Mouse (Mus musculus) macrophage (primary cell): ENCODE results near the gene Clcn1. TPM values are rescaled to one million over a fixed set of nuclear protein-coding genes. Genes with fewer than 3 reads are reported as not detected.
A peak's percentile ranks its signal among the peaks of the same experiment; 100 is the strongest.

Experiments used
- H3K27ac ChIP-seq: fragments of 350-480 bp; formaldehyde crosslinking; 2 replicates; pipeline ENCODE4 v1.9.0; 2021
- H3K36me3 ChIP-seq: fragments of 350-480 bp; formaldehyde crosslinking; 2 replicates; pipeline ENCODE4 v1.9.0; 2021; ENCODE audit errors: inconsistent target
- H3K4me3 ChIP-seq: fragments of 350-480 bp; formaldehyde crosslinking; 2 replicates; pipeline ENCODE4 v1.9.0; 2021; ENCODE audit errors: inconsistent target
- H3K79me2 ChIP-seq: fragments of 350-480 bp; formaldehyde crosslinking; 2 replicates; pipeline ENCODE4 v1.9.0; 2021; ENCODE audit errors: inconsistent target
- whole genome bisulfite sequencing: methylation state at CpG from one replicate; pipeline ENCODE4 v1.1.7; 2026; ENCODE audit warnings: inconsistent platforms; ENCODE audit not compliant: missing documents; 5-methylcytosine and 5-hydroxymethylcytosine counted together
- polyA plus RNA-seq: library from polyadenylated mRNA; stranded (reverse); fragments of 250-400 nt; gene quantifications from 3 replicates; pipeline ENCODE4 v1.2.4, GENCODE M21; 2018; ENCODE audit warnings: inconsistent platforms
- total RNA-seq, 78 experiments: library from RNA; depleted of rRNA; stranded (reverse); fragments of 250-400 nt; gene quantifications; 1 replicate in 9 of 78; 2 replicates in 24 of 78; 3 replicates in 43 of 78; 4 replicates in 2 of 78; pipeline ENCODE4 v1.2.4; 2018; ENCODE audit warnings: inconsistent platforms in 56 of 78

The Clcn1 gene
- 1 to 10 TPM in 10 of 26 experiments, under 1 TPM in 10, not detected in 6; 0.22 to 1.7 (median 1.0) TPM for total RNA-seq (2018; cell fraction: chromatin; rRNA removed)
- total RNA-seq (2018; cell fraction: cytosol; rRNA removed) = under 1 TPM in 20 of 26 experiments, not detected in 6; 0.04 to 0.20 (median 0.07) TPM
- total RNA-seq (2018; cell fraction: nucleus; rRNA removed) = 1 to 10 TPM in 1 of 26 experiments, under 1 TPM in 17, not detected in 8; 0.12 to 2.8 (median 0.40) TPM
- 0.09 to 0.34 TPM in 2 of 3 replicates, not detected in the other for polyA plus RNA-seq

DNA sequence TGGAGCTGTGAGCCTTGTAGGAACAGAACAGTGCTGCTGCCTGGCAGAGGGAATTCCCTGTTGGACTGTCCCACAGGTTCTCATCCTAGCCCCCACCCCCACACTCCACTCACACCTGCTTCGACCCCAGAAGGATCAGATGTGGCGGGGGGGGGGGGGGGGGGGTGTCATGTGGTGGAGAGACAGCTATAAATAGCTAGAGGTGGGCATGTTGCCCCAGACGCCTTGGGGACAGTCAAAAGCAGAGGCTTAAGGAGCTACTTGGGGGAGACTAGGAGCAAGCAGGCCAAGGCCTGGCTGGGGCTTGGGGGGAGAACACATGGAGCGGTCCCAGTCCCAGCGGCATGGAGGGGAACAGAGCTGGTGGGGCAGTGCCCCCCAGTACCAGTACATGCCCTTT lies at the start of gene Clcn1:
Gene Clcn1 (plus strand): TSS at position 238 of the 400 bp plus-strand sequence.
- Histone ChIP-seq H3K79me2 (no peaks in the 10 kb centered on the region), H3K4me3 (no peak within 1 kb of the TSS), H3K36me3 (0 out of 2 replicates have a peak, but pooled peaks cover 9% of the 10 kb centered on the region), H3K27ac (no peak within 1 kb of the TSS)
- 87% methylated on average over 3 of the region's 5 CpGs for WGBS

DNA sequence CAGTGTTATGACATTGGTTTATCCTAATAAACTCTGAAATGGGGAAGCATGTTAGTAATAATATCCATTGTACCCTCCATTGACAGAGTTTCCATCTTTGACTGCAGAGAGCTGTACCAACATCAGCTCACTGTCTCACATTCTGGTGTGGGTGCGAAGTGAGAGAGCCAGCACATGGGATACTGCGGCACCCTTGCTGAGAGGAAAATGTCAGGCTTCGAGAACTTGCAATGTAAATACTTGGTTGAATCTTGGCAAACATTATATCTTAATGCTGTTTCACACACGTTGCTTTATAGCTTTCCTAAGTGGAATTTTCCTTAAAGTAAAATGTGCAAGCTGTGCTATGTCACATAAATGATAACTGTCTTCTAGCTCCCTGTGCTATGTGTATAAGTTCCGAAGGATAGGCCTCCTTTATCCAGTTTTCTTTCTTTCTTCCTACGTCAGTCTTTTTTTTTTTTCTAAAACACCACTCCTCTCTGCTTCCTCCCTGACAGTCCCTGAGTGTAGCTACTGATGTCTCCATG lies 49.1 kb upstream of the Clcn1 start:
- H3K36me3 ChIP-seq = no peaks in the 10 kb centered on the region
- H3K27ac ChIP-seq = no peak overlapping the region
- no peak overlapping the region for H3K4me3 ChIP-seq
- H3K79me2 ChIP-seq = no peaks in the 10 kb centered on the region
- 86% methylated on average over 5 of the region's 6 CpGs for WGBS

DNA sequence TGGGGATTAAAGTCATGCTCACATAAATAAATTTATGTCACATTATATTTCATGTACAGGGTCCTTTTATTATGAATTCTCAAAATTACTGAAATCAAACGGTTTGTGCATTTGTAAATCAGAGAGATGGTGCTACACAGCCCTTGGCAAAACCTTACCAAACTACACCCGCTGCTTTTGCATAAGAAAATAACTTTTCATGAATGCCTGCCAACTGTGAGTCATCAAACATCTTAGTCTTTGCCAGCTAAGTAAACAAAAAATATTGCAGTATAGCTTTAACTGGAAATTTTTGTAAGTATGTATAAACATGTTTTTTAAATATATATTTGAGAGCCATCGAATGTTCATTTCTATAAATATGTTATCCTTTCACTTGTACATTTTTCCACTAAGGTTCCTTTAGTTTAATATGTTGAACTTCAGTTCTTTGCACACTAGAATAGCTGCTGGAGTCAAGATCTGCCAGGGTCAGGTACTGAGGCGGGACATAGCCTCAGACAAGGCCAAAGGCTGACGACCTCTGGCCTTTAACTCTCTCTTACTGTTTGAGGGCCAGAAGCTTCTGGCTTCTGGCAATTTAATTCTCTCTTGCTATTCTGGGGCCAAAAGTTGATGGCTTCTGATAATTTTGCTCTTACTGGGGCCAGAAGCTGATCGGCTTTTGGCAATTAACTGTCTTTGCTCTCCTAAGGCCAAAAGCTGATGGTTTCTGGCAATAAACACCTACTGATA lies 45.0 kb upstream of the Clcn1 start:
- no peaks in the 10 kb centered on the region for H3K79me2 ChIP-seq
- H3K27ac ChIP-seq = no peak overlapping the region
- 94% methylated on average over 6 of the region's 6 CpGs for WGBS
- H3K4me3 ChIP-seq = no peak overlapping the region
- no peaks in the 10 kb centered on the region for H3K36me3 ChIP-seq

DNA sequence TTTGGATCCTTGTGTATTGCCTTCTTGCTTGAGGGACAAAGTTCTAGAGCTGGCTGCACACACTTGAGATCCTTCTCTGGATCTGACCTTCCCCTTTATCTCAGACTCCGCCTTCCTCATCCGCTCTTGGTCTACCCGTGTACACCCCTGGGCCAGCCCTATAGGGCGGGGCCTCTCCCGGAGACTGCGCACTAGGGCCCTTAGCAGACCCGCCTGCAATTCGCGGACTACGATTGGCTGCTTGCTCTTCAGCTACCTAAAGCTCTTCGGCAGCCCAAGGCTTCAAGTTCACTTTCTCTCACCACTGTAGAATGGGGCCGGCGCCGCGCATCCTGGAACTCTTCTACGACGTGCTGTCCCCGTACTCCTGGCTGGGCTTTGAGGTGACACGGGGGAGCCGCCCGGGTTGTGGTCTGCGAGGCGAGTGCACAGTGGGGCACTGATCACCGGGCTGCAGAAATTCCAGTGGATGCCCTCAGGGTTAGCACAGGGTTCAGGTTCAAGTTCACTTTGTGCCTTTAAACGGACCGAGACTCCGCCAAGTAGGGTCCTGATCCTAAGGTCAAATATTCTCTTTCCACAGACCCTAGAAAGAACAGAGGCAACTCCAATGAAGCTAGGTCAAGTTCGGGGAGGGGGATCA lies 40.7 kb upstream of the Clcn1 start, which contains the start of gene Gstk1:
Gene Gstk1 (plus strand): TSS at position 225 of the 643 bp plus-strand sequence.
- H3K79me2 ChIP-seq = no peaks in the 10 kb centered on the region
- no peak within 1 kb of the TSS for H3K27ac ChIP-seq
- no peaks in the 10 kb centered on the region for H3K36me3 ChIP-seq
- 3% methylated on average over 28 of the region's 28 CpGs for WGBS
- H3K4me3 ChIP-seq = peak within 1 kb of the TSS; percentile 26

DNA sequence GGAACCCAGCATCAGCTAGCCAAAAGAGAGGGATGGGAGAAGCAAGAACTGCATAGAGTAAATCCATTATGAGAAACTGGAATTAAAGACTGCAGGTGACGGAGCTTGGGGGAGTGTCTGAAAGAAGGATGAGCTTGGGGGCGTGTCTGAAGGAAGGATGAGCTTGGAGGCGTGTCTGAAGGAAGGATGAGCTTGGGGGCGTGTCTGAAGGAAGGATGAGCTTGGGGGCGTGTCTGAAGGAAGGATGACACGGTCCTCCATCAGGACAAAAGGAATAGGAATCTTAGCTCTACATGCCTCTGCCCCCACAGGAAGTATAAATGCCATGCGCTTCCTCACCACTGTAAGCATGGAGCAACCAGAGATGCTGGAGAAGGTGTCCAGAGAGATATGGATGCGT lies 39.3 kb upstream of the Clcn1 start:
- H3K36me3 ChIP-seq = no peaks in the 10 kb centered on the region
- 83% methylated on average over 8 of the region's 8 CpGs for WGBS
- H3K79me2 ChIP-seq = no peaks in the 10 kb centered on the region
- no peak overlapping the region for H3K4me3 ChIP-seq
- no peak overlapping the region for H3K27ac ChIP-seq

DNA sequence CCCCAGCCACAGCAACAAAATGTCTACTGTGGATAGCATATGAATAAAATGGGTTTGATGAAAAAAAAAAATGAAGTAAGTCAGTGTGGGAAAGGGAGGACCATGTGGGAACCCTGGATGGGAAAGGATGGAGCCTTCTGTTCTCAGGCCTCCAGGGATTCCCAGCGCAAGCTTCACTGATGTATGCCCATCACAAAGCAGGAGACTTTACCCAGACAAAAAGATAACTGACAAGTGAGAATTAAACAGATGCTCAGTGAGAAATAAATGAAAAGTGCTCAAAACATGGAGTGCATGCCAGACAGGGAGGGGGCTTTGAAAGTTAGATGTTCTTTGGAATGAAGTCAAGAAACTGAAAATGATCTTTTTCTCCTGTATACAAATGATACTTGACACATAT lies 38.5 kb upstream of the Clcn1 start:
- Histone ChIP-seq H3K36me3 (no peaks in the 10 kb centered on the region), H3K79me2 (no peaks in the 10 kb centered on the region), H3K4me3 (no peak overlapping the region), H3K27ac (no peak overlapping the region)
- WGBS = 100% methylated on average over 1 of the region's 1 CpGs

DNA sequence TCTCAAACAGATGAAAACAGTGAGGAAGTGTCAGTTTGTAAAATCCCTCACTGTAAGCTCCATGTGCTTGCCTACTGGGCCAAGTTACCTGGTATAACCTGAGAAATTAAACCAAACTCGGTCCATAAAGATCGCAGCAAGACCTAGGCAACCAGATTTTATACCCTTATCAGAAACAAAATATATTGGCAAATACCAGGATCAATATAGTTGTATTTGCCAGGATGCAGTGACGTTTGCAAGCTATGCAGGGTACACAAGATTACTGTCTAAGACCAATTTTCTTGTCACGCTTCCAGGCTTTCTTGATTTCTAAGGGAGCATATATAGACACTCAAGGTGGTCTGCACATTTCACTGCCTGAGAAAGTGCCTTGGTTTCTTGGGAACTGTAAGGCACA lies 34.7 kb upstream of the Clcn1 start:
- no peaks in the 10 kb centered on the region for H3K36me3 ChIP-seq
- H3K27ac ChIP-seq = no peak overlapping the region
- 90% methylated on average over 4 of the region's 4 CpGs for WGBS
- H3K4me3 ChIP-seq = no peak overlapping the region
- no peaks in the 10 kb centered on the region for H3K79me2 ChIP-seq

DNA sequence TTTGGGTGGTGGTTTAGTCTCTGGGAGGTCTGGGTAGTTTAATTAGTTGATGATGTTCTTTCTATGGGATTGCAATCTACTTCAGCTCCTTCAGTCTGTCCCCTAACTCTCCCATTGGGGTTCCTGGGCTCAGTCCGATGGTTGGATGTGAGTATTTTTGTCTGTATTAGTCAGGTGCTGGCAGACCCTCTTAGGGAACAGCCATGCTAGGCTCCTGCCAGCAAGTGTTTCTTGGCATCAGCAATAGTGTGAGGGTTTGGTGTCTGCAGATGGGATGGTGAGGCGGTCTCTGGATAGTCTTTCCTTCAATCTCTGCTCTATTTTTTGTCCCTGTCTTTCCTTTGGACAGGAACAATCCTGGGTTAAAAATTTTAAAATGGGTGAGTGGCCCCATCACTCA lies 33.4 kb upstream of the Clcn1 start:
- WGBS = 96% methylated on average over 2 of the region's 2 CpGs
- no peaks in the 10 kb centered on the region for H3K36me3 ChIP-seq
- H3K27ac ChIP-seq = no peak overlapping the region
- no peak overlapping the region for H3K4me3 ChIP-seq
- H3K79me2 ChIP-seq = no peaks in the 10 kb centered on the region

DNA sequence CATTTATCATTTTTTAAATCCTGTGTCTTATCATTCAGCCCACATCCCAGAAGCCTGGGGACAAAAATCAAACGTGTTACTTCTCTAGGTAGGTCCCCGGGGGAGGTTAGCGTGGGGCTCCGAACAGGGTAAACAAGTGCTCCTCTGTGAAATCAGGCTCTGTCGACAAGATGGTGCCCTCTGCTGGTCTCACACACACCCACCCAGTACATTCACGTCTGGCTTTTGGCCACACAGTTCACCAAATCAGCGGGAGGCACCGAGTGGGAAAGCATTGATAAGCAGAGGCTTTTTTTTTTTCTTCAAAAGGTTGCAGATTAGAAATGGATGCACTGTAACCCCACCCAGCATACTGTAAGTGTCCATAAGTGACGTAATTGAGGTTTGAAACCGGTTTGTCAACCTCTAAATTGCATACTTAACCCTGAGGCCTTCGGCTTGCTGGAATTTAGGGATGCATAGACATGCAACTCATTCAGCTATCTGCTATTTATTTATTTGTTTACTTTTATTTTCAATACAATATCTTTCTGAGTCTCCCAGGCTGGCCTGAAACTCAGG lies 29.1 kb upstream of the Clcn1 start:
- H3K79me2 ChIP-seq = no peaks in the 10 kb centered on the region
- no peak overlapping the region for H3K27ac ChIP-seq
- H3K4me3 ChIP-seq = no peak overlapping the region
- H3K36me3 ChIP-seq = no peaks in the 10 kb centered on the region
- 18% methylated on average over 10 of the region's 11 CpGs for WGBS

DNA sequence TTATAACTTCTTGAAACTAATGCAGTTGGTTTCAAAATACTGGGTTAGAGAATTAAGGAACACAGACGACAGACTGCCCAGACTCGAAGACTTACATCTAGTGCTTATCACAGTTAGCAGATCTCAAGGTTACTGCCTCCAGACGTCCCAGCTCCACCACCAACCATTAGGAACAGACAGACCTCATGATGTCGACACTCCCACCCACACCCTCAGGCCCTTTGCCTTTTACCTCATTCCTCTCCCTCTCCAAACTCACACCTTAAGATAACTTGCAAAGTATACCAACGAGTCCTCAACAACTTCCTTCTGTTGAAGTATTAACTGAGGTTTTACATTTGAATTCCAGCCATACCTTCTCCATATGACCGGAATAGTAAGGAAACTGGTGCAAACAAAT lies 26.1 kb upstream of the Clcn1 start:
- no peaks in the 10 kb centered on the region for H3K79me2 ChIP-seq
- no peak overlapping the region for H3K4me3 ChIP-seq
- WGBS = 33% methylated on average over 6 of the region's 6 CpGs
- no peak overlapping the region for H3K27ac ChIP-seq
- no peaks in the 10 kb centered on the region for H3K36me3 ChIP-seq

DNA sequence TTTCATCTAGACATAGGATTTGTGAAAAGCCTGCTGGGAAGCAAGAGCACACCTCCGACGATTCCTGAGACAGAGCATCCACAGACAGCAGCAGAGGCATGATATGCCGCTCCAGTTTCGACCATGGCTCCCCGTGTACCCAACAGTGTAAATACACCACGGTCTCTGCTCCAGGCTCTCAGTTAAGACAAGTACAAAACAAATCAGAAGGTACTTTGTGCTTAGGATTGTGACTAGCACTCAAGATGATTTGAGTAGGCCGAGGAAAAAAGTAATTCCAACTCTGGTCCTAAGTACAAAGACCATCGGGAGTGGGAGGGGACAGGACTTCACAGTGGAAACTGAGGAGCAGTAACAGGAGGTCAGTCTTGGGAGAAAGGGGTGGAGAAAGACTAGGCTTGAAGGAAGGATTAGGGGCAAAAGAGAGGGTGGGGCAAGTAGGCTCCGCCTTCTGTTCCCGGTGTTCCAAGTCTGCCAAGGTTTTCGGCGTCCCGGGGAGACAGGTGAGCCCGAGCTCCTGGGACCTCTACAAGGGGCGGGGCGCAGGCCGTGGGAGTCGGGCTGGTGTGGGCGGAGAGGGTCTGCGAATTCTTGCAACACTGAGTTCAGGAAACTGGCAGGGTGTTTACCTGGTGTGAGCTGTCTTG lies 24.8 kb upstream of the Clcn1 start, which contains the start of gene Tmem139:
Gene Tmem139 (plus strand): TSS at position 447 of the 647 bp plus-strand sequence.
- Histone ChIP-seq H3K4me3 (no peak within 1 kb of the TSS), H3K79me2 (peaks cover 12% of the 10 kb centered on the region), H3K27ac (no peak within 1 kb of the TSS), H3K36me3 (no peaks in the 10 kb centered on the region)
- 76% methylated on average over 19 of the region's 20 CpGs for WGBS

DNA sequence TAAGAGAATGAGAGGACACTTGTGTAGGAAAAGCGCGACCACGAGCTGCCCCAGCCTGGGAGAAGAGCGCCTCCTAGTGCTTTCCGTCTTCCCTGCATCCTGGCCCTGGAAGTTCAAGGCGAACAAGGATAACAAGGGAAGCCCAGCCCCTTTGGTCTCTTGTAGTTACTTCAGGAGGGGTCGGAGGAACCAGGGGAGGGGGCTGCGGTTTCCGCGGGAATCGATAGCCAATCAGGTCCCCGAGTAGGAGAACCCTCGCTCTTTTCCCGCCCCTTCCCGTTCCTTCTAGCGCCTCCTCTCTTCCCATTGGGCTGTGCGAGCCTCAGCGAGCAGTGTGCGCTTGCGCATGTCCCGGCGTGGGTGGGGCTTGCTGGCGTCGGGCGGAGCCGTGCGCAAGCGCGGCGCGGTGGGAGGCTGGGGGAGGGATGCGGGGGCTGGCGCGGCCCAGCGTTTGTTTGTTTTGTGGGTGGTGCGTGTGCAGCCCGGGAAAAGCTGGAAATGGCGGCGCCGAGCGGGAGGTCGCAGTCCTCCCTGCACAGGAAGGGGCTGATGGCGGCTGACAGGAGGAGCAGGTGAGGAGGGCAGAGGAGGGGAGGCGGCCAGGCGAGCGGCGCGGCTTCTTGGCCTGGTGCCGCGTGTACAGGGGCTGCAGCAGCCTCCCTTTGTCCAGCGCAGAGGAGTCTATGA lies 21.7 kb upstream of the Clcn1 start, which contains the start of gene Casp2:
Gene Casp2 (plus strand): TSS at position 360 of the 687 bp plus-strand sequence.
- Histone ChIP-seq H3K27ac (peak within 1 kb of the TSS; percentile 59), H3K36me3 (peaks cover 28% of the 10 kb centered on the region; the same call in 1 of the 2 replicates), H3K4me3 (peak within 1 kb of the TSS; percentile 79), H3K79me2 (peaks cover 24% of the 10 kb centered on the region)
- under 1% methylated on average over 35 of the region's 51 CpGs for WGBS

DNA sequence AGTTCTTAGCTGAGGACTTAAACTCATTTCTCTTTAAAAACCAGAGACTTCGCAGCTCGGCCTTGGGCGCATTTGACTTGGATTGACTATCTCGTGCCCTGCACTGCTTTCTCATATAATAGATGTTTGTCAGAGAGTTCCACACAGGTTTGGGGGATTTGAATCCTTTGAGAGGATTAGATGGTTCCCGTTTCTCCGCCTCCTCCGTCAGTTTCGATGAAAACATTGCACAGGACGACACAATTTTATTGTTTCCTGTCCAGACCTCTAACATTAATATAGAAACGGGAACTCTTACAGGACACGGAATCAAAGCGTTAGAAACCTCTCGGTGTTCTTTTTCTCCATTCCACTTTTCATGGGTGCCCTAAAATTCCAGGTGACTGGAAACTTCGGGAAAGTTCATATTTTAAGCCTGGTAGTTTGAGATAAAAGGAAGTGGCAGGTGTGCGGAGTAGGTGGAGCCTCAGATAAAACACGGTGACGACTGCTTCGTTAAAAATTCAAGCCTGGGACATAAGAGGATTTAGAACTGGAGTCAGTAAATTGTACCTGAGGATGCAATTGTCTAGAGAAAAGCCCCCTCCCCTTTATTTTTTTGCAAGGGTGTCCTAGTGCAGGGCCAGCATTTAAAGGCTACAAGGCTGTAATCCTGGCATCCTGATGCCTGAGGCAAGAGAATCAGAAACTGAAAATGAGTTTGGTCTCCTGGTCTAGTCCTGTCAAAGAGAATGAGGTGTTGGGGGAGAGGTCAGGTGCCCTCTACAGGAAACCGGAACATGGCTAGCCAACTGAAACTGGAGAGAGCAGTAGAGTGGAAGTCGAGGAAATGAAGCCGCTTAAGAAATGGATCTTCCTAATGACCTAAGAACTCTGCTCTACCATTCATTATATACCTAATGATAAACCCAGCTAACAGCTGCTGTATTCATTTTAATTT lies 20.8 kb upstream of the Clcn1 start:
- peak overlapping the region; percentile 79 for H3K4me3 ChIP-seq
- H3K79me2 ChIP-seq = peaks cover 24% of the 10 kb centered on the region
- 1% methylated on average over 21 of the region's 21 CpGs for WGBS
- peaks cover 35% of the 10 kb centered on the region for H3K36me3 ChIP-seq
- peak overlapping the region; percentile 59 for H3K27ac ChIP-seq
